Mouse (Mus musculus) cerebellum, adult 11 months (tissue): ENCODE results near the gene Gm8126.
"Not testable (repeated sequence)": the region's sequence is repeated elsewhere in the genome, so short reads cannot be mapped to it uniquely, and the experiment has no call there.

ENCODE experiments used
- DNase-seq: peaks from one replicate; pipeline ENCODE4 v3.0.0; 2022

Gene Gm8126

GRCm38 (mm10) chr14:43258349-43258748, at the start of gene Gm8126:
Gene Gm8126 (plus strand): TSS chr14:43258649.
- DNase-seq, result not testable (repeated sequence)

GRCm38 (mm10) chr14:43235204-43235603, 23.2 kb upstream of the Gm8126 start, which contains the start of gene Gm8122:
Gene Gm8122 (minus strand): TSS chr14:43235304.
- DNase-seq, result not testable (repeated sequence)

GRCm38 (mm10) chr14:43237769-43238168, 20.7 kb upstream of the Gm8126 start:
- DNase-seq, result not testable (repeated sequence)

DNA sequence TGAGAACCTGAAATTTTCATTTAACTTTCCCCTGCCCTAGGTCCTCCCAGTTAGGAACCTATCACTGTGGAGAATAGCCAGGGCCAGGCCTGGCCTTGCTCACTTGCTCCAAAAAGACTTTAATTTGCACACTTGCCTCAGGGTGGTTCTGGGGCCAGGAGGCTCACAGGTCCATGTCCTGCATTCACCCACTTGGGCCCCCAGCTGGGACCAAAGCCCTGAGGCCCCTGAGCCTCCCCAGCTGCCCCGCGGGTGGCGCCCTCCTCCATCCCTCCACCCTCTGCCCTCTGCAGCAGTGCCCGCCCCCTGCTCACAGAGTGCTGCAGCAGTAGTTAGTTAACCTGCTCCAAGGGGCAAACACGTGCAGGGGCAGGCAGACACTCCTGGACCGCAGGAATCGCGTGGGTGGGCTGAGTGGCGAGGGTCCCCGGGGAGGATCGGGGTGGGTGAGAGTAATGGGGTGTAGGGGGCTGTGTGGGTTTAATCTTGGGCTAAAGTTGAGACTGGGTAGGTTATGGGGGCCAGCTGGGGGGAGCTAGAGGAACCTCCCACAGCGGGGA, 8.8 kb upstream of the Gm8126 start:
- DNase-seq, result not testable (repeated sequence)

DNA sequence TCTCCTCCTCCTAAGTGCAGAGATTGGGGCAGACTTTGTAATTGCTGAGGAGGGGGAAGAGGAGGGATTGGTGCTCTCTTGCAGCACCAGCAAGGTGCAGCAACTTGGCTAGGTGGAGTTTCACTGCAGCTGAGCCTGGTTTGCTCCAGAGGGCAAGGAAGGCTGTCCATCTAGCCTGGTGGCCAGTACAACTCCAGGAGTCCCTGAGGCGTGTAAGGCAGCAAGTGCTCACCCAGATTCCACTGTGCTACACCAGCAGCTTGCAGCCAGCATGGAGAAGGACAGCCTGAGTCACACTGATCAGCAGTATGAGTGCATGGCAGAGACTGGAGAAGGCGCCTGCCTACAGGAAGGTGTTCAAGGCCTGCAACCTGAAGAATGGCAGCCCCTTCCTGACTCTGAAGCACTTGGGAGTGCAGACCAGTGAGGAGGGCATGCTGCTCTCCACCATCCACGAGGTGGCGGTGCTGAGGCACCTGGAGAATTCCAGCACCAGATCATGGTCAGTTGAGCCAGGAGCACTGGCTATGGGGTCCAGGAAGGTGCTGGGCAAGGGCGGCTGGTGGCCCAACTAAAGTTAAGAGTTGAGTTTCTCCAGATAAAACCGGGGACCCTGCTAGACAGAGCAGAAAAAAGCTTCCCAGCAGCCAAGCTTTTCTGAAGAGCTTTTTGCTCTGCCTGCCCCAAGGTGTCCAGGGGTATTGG, 7.7 kb upstream of the Gm8126 start:
- DNase-seq, result not testable (repeated sequence)

- not testable (repeated sequence) for DNase-seq
Observed at GRCm38 (mm10) chr14:43256511-43256910, 1.9 kb upstream of the Gm8126 start.

- not testable (repeated sequence) for DNase-seq
Observed at GRCm38 (mm10) chr14:43263421-43263820, 5.0 kb downstream of the Gm8126 start.

DNA sequence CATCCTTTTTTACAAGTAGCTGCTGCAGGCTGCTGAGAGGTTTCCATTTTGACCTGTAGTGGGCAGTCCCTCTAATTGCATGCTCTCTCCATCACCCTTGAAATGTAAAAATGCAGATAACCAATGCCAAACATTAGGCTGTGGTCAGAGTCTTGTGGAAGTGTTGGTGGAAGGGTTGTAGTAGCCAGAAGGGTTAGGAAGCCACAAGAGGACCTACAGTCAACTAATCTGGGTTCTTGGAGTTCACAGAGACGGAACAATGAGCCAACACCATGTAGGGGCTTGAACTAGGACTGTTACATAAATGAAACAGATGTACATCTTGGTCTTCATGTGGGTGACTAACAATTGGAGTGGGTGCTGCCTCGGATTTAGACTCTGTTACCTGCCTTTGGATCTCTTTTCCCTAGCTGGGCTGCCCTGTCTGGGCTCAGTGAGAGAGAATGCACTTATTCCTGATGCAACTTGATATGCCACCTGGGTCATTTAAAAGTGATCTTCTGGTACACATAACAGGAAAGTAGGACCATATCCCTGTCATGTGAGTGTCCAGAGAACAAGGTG, 10.2 kb downstream of the Gm8126 start:
- DNase-seq, result not testable (repeated sequence)

- DNase-seq, result not testable (repeated sequence)
Observed at GRCm38 (mm10) chr14:43269211-43269610, 10.8 kb downstream of the Gm8126 start.

GRCm38 (mm10) chr14:43273161-43273560, 14.7 kb downstream of the Gm8126 start:
- not testable (repeated sequence) for DNase-seq

- DNase-seq, result not testable (repeated sequence)
Observed at GRCm38 (mm10) chr14:43274986-43275511, 16.6 kb downstream of the Gm8126 start, which contains the start of gene Gm9732. Gene Gm9732 (plus strand): TSS chr14:43275036.

DNA sequence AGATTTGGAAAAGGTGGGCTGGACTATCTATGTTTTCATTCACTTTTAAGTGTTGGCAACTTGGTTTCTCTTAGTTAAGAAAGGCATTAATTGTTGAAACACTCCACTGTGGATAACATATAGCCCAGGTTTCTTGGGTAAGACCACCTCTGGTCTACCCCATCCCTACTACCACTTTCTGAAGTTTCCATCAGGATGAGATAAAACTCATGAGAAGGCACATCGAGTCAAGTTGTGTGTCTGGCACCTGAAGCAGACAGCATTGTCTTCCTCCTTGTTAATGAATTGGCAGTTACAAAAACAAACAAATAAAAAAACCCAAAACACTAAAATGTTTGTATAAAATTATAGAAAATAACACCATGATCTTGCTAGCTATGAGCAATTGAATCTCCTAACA, 17.3 kb downstream of the Gm8126 start:
- not testable (repeated sequence) for DNase-seq

- DNase-seq, result not testable (repeated sequence)
Observed at GRCm38 (mm10) chr14:43277468-43277867, 19.0 kb downstream of the Gm8126 start.

GRCm38 (mm10) chr14:43278146-43278545, 19.7 kb downstream of the Gm8126 start:
- DNase-seq, result not testable (repeated sequence)

DNA sequence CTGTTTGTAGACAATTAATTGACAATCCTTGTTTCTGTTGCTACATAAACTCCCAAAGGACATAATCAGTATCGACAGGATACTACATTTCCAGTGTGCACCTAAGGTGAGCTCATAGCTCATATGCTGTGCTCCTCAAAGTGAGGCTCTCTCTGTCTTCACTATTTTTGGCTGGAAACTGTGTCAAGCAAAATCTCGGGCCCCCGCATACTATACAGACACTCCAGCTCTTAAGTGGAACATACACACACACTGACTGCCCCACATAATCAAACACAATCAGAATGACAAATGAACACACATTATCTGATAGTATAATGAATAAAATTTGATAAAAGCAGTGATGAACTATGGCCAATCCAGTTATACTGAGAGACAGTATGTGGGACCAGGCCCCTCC, 20.2 kb downstream of the Gm8126 start:
- not testable (repeated sequence) for DNase-seq

DNA sequence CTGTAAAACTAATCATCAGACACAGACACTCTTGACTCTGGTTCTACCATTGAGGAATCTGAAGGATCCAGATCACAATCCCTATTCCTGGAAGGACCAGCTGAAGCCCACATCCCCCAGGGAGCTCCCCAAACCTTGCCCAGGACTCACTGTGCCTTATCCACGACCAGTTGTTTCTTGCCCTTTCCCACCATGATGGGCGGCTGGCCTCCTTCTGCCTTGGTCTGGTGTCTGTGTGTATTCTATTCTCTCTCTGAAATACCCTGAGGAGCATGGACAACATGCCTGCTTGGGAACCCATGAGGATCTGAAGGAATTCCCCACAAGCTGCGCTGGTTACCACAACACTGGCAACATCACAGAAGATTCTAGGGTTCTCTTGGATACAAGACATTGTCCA, 35.1 kb downstream of the Gm8126 start, which contains the start of gene Gm8127:
Gene Gm8127, minus strand, starts transcription at position 330 of the 400 bp plus-strand sequence.
- DNase-seq, result not testable (repeated sequence)
